Mouse (Mus musculus) brain, embryonic 14.5 days (tissue): ENCODE measurements around the gene Ccl7. TPM values are rescaled to one million over a fixed set of nuclear protein-coding genes. Genes with fewer than 3 reads are reported as not detected.
A peak's percentile ranks its signal among the peaks of the same experiment; 100 is the strongest.

ENCODE experiments used
- DNase-seq: peaks from one replicate; pipeline ENCODE4 v3.0.0-alpha.2; 2011; ENCODE audit warnings: low read depth
- CTCF ChIP-seq: fragments of 200-500 bp; IDR thresholded peaks from 2 replicates; pipeline ENCODE4 v1.5.1; 2012; ENCODE audit warnings: inconsistent platforms, mild to moderate bottlenecking, moderate library complexity, borderline replicate concordance; ENCODE audit not compliant: insufficient read depth, insufficient read length; ENCODE audit errors: extremely low read depth
- POLR2A ChIP-seq: fragments of 200-500 bp; IDR thresholded peaks from 2 replicates; pipeline ENCODE4 v1.6.1; 2012; ENCODE audit warnings: mild to moderate bottlenecking, inconsistent platforms, borderline replicate concordance; ENCODE audit not compliant: poor library complexity, insufficient read depth, insufficient read length, severe bottlenecking; ENCODE audit errors: extremely low read depth
- polyA plus RNA-seq: library from polyadenylated mRNA; depleted of rRNA; stranded (reverse); fragments of >200 nt; gene quantifications from 2 replicates; pipeline ENCODE4 v1.2.3, GENCODE M21; 2012

Gene Ccl7
- polyA plus RNA-seq, 1 experiment: 0.40 TPM

DNA sequence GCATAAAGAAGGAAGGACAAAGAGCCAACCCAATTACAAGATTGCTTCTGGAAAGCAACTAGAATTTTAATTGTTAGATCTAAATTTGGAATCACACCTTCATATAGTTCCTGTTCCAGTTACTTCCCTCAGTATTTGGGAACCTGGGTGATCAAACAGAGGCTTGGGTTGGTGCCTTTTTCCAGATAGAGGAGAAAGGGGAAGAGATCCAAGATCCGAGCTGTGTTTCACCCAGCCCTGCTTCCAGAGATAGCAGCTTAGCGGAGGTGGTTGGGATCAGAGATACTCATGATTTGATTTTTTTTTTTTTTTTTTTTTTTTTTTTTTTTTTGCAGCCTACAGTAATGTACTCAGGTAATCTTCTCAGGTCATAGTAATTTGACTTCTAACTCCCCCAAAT lies 9.7 kb upstream of the Ccl7 start:
- TF ChIP-seq CTCF: no peak
- TF ChIP-seq POLR2A: no peak
- no peak for DNase-seq

DNA sequence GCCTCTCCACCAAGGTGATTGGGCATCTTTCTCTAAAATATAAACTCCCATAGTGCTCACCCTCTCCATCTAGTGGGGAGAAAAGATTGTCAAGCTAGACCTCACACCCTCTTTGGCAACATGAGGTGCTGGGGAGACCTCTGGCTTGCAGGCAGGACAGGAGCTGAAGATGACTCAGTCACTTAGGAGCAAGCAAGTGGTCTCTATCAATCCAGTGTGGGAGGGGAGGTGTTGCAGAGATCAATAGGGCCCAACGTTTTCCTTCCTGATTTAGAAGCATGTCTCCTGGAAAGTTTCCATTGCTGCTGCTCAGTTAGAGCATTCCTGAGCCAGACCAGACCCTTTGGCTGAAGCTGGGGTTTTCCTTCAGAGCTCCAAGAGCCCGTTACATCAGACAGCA lies 7.0 kb upstream of the Ccl7 start, which contains the start of gene Gm17268:
Gm17268 (minus strand) TSS at position 28 of the 400 bp plus-strand sequence.
- DNase-seq: no peak
- TF ChIP-seq POLR2A: no peak
- TF ChIP-seq CTCF: no peak

DNA sequence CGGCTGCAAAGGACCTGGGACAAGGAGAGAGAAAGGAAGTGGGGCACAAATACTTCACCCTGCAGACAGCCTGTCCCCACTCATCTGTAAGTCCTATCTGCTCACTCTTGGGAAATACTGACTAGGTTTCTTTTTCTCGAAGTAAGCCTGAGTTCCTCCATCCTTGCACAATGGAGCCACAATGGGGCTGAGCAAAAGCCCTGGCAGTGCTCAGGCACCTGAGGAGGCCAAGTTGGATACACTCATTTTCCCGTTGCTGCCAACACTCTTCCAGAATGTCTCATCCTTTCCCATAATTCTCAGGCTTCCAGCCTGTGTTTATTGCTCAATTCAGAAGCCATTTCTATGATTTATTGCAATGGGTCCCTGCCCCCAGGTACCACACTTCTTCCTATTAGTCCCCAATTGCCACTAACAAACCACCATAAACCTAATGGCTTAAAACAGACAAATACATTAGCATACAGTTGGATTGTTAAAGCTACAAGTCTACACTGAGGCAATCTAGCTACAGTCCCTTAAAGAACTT lies 6.3 kb upstream of the Ccl7 start:
- TF ChIP-seq POLR2A: no peak
- TF ChIP-seq CTCF: no peak
- DNase-seq: no peak

GRCm38 (mm10) chr11:82041671-82042080 lies 3.8 kb upstream of the Ccl7 start:
- no peak for DNase-seq
- no peak for TF ChIP-seq POLR2A
- no peak for TF ChIP-seq CTCF

- TF ChIP-seq CTCF: peak; percentile 51; the same call in 1 of the 2 replicates
- no peak for TF ChIP-seq POLR2A
Observed at GRCm38 (mm10) chr11:82047746-82048415, 2.4 kb downstream of the Ccl7 start.

DNA sequence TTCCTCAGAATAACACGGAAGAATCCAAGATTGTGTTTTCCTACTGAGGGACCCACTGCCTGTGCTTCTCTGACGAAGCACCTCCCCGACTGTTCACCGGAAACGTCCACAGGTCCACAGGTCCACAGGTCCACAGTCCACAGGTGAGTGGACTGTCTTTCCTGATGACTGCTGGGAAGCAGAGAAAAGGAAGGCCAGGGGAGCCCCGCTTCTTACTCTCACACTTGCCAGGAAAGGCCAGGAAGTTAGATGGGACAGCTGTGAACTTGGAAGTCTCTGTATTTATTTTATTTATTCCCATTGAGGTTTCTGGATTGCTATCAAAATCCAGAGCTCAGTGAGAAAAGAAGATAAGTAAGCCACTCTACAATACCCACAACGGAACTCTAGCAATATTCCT lies 8.3 kb downstream of the Ccl7 start:
- no peak for TF ChIP-seq POLR2A
- TF ChIP-seq CTCF: no peak
- DNase-seq: no peak

More at GRCm38 (mm10) chr11:82047746-82048415, 2.4 kb downstream of the Ccl7 start:
- peak; percentile 61 for DNase-seq

DNA sequence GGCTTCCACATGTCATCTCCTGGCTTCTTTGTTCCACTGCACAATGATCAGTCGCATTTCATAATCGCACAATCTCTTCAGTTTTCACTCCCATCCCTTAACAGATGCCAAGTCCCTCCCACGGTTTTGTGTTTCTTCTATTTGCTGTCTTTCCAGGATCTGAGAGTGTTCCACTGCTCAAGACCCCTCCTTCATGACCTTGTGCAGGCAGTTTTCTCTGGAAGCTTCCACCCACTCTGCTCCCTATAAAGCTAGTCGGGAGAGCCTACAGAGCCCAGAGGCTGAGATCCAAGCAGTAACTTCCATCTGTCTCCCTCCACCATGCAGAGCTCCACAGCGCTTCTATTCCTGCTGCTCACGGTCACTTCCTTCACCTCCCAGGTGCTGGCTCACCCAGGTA lies 12.1 kb downstream of the Ccl7 start, which contains the start of gene Ccl11:
Ccl11 (plus strand) TSS at position 178 of the 400 bp plus-strand sequence.
- TF ChIP-seq POLR2A: no peak
- no peak for TF ChIP-seq CTCF
- no peak for DNase-seq

GRCm38 (mm10) chr11:82062226-82062625 lies 16.7 kb downstream of the Ccl7 start:
- TF ChIP-seq POLR2A (no peak), CTCF (no peak)
- no peak for DNase-seq

DNA sequence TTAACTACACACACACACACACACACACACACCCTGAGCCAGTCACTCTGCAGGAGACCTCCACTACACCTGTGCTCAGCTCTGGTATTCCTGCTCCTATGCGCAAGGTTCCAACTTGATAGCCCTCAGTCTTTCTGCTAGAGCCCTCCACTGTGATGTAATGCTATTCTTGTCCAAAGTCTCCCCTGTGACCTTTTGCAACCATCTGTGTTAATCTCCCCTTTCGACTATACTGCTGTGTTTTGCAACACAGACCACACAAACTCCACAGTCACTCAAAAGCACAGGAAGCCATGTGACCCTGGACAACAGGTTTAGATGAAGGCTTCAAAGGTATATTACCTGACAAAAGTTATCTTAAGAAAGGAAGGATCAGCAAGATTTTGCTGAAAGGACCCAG lies 17.9 kb downstream of the Ccl7 start:
- DNase-seq: no peak
- TF ChIP-seq CTCF: no peak
- no peak for TF ChIP-seq POLR2A

DNA sequence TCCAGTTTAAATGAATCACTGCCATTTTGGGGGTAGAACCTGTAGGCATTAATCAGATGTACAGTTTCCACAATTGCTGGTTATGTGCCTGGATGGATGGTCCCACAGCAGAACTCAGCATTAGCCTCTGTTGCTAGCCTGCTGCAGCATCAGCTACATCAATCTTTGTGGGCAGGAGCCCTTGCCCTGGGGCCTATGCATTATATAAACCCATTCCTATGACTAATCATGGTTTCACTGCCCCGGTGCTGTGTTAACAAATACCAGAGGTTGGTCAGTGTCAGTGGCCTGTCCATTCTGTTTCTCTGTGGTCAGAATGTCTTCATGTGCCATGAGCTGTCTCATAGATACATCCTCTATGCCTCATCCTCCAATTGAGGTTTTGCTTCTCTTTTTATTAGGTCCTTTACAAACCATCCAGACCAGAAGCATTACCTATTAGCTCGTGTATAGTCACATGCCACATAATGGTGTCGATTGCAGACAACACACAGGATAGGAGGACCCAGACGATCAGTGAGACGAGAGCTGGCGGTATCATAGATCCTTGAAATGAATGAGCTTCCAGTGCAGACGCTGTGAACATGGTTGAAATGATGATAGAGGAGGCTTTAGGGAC lies 21.6 kb downstream of the Ccl7 start:
- no peak for TF ChIP-seq CTCF
- TF ChIP-seq POLR2A: no peak
- DNase-seq: no peak

DNA sequence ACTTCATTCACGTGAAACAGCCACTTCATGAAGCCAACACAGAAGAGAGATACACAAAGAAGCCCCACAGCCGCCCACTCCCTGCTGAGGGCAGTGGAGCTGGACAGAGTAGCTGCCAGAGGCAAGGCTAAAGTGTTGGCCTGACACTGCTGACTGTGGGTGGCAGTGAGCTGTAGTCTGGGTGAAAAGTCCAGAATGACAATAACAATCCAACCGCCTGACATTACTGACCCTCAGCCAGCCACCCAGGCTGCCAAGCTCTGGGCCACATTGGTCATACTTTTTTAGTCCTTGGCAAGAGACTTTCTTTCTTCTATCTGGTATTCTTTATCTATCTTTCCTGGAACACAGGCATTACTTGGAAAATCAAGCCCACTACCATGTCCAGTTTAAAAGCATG lies 25.6 kb downstream of the Ccl7 start:
- no peak for DNase-seq
- TF ChIP-seq CTCF (no peak), POLR2A (no peak)

GRCm38 (mm10) chr11:82072374-82072773 lies 26.9 kb downstream of the Ccl7 start:
- DNase-seq: no peak
- TF ChIP-seq CTCF: no peak
- no peak for TF ChIP-seq POLR2A

DNA sequence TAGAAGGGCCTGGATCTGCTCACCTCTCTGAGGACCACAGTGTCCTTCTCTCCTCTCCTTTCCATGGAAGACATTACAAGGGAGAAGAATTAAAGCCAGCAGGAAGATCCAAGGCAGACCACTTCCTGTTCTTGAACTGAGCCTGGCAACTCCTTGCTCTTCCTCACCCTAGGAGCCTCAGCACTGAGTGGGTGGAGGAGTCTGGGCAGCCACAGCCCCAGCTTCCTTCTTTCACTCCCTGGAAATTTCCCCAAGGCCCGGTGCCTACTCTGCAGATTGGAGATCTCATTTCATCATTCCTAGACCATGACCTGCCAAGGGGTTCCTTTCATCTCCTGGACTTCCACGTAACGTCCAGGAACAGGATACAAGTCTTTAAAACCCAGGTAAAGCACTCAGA lies 27.5 kb downstream of the Ccl7 start:
- DNase-seq: no peak
- TF ChIP-seq CTCF (no peak), POLR2A (no peak)
